Mouse (Mus musculus) lung, embryonic 15.5 days (tissue): ENCODE results near the gene Pi4k2b. TPM values are rescaled to one million over a fixed set of nuclear protein-coding genes. Genes with fewer than 3 reads are reported as not detected.
A peak's percentile ranks its signal among the peaks of the same experiment; 100 is the strongest.
"Not testable (repeated sequence)": the region's sequence is repeated elsewhere in the genome, so short reads cannot be mapped to it uniquely, and the experiment has no call there.

Experiments
- ATAC-seq: fragments of 200-750 bp; cut with Nextera tagmentation; 2 replicates; pipeline ENCODE4 v1.8.0; 2017; ENCODE audit warnings: moderate number of reproducible peaks, borderline replicate concordance; ENCODE audit not compliant: low FRiP score, low TSS enrichment; ENCODE audit errors: extremely low read depth
- H3K27ac ChIP-seq: fragments of 300-500 bp; sonication (generic); 2 replicates; pipeline ENCODE4 v1.5.1; 2015; ENCODE audit warnings: moderate library complexity, mild to moderate bottlenecking, inconsistent platforms
- H3K27me3 ChIP-seq: fragments of 300-500 bp; sonication (generic); 2 replicates; pipeline ENCODE4 v1.6.1; 2015; ENCODE audit warnings: inconsistent platforms
- H3K36me3 ChIP-seq: fragments of 300-500 bp; sonication (generic); 2 replicates; pipeline ENCODE4 v1.6.1; 2015; ENCODE audit warnings: inconsistent platforms
- H3K4me1 ChIP-seq: fragments of 300-500 bp; sonication (generic); 2 replicates; pipeline ENCODE4 v1.6.1; 2015; ENCODE audit warnings: inconsistent platforms
- H3K4me2 ChIP-seq: fragments of 300-500 bp; sonication (generic); 2 replicates; pipeline ENCODE4 v1.6.1; 2015; ENCODE audit warnings: inconsistent platforms, mild to moderate bottlenecking, moderate library complexity
- H3K4me3 ChIP-seq: fragments of 300-500 bp; sonication (generic); 2 replicates; pipeline ENCODE4 v1.5.1; 2015; ENCODE audit warnings: mild to moderate bottlenecking, inconsistent platforms
- H3K9ac ChIP-seq: fragments of 300-500 bp; sonication (generic); 2 replicates; pipeline ENCODE4 v1.6.1; 2015; ENCODE audit warnings: inconsistent platforms
- H3K9me3 ChIP-seq: fragments of 300-500 bp; sonication (generic); 2 replicates; pipeline ENCODE4 v1.6.1; 2016; ENCODE audit warnings: inconsistent platforms
- WGBS: fragments of 180-500 bp; shearing (Covaris S2); methylation state at CpG from one replicate; pipeline ENCODE4 v1.1.7; 2015; 5-methylcytosine and 5-hydroxymethylcytosine counted together
- polyA plus RNA-seq: library from polyadenylated mRNA; unstranded; fragments of >200 nt; fragmentation: Nextera tagmentation; extraction: Ambion mirVana; gene quantifications from 2 replicates; pipeline ENCODE4 v1.2.1, GENCODE M21; 2015

Gene Pi4k2b
- polyA plus RNA-seq, 1 experiment from 2014 or later = 35.7 TPM

GRCm38 (mm10) chr5:52743231-52743630, 1.9 kb downstream of the Pi4k2b start:
- peak overlapping the region; percentile 66 for H3K4me2 ChIP-seq
- H3K4me3 ChIP-seq = peak overlapping the region; percentile 95
- H3K9ac ChIP-seq = no peak overlapping the region
- peaks cover 18% of the 10 kb centered on the region for H3K4me1 ChIP-seq
- no peaks in the 10 kb centered on the region for H3K27me3 ChIP-seq
- no peaks in the 10 kb centered on the region for H3K36me3 ChIP-seq
- 35% methylated on average over 4 of the region's 4 CpGs for WGBS
- peak overlapping the region; percentile 92; the same call in 1 of the 2 replicates for H3K27ac ChIP-seq
- H3K9me3 ChIP-seq = no peaks in the 10 kb centered on the region
- ATAC-seq = no peak

- H3K4me1 ChIP-seq = peaks cover 23% of the 10 kb centered on the region
- no peak overlapping the region for H3K9ac ChIP-seq
- no peaks in the 10 kb centered on the region for H3K27me3 ChIP-seq
- H3K27ac ChIP-seq = no peak overlapping the region
- H3K4me3 ChIP-seq = no peak overlapping the region
- no peak for ATAC-seq
- H3K4me2 ChIP-seq = no peak overlapping the region
- peaks cover 7% of the 10 kb centered on the region; the same call in 1 of the 2 replicates for H3K36me3 ChIP-seq
- H3K9me3 ChIP-seq = no peaks in the 10 kb centered on the region
These were observed 5.5 kb downstream of the Pi4k2b start for GRCm38 (mm10) chr5:52746920-52747319.

DNA sequence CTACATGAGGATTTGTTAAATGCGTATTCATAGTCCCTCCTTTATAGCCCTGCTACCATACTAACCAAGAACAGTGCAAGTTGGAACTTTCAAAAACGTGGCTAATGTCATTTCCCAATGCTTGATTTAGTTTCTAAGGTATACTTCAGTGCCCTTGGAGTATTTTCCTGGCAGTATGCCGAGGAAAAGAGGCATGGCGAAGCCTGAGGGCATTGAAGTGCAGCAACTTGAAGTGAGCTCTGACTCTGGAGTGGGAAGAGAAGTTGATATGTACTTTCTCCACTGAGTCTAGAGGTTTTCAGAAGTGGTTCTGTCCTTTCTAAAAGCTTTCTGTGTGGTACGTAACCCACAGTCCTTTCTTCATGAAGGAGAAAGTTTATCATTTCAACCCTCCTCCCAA, 7.4 kb downstream of the Pi4k2b start:
- H3K27ac ChIP-seq = peak overlapping the region; percentile 75
- 60% methylated on average over 5 of the region's 5 CpGs for WGBS

GRCm38 (mm10) chr5:52753146-52753545, 11.8 kb downstream of the Pi4k2b start:
- peaks cover 29% of the 10 kb centered on the region for H3K36me3 ChIP-seq
- no peaks in the 10 kb centered on the region for H3K27me3 ChIP-seq
- H3K4me1 ChIP-seq = peaks cover 6% of the 10 kb centered on the region
- ATAC-seq = no peak
- no peak overlapping the region for H3K27ac ChIP-seq
- 0 out of 2 replicates have a peak, but pooled peaks cover 3% of the 10 kb centered on the region for H3K9me3 ChIP-seq
- H3K9ac ChIP-seq = no peak overlapping the region
- 83% methylated on average over 9 of the region's 9 CpGs for WGBS
- H3K4me3 ChIP-seq = no peak overlapping the region
- H3K4me2 ChIP-seq = no peak overlapping the region

More for the DNA sequence above, 7.4 kb downstream of the Pi4k2b start:
- Histone ChIP-seq H3K4me3 (no peak overlapping the region), H3K9ac (no peak overlapping the region), H3K36me3 (peaks cover 15% of the 10 kb centered on the region), H3K4me1 (peaks cover 17% of the 10 kb centered on the region), H3K4me2 (no peak overlapping the region), H3K9me3 (no peaks in the 10 kb centered on the region), H3K27me3 (no peaks in the 10 kb centered on the region)
- ATAC-seq = peak; percentile 74; the same call in 1 of the 2 replicates

DNA sequence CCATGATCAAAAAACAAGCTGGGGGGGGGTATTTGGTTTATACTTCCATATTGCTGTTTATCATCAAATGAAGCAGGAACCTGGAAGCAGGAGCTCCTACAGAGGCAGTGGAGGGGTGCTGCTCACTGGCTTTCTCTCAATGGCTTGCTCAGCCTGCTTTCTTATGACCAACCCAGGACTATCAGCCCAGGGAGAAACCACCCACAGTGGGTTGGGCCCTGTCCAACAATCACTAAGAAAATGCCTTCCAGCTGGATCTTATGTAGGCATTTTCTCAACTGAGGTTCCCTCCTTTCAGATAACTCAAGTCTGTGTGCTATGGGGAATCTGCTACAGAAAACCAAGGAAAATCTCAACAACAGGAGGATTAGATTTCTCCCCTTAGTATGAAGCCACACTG, 12.8 kb downstream of the Pi4k2b start:
- H3K4me3 ChIP-seq = no peak overlapping the region
- H3K27ac ChIP-seq = no peak overlapping the region
- H3K9me3 ChIP-seq = 0 out of 2 replicates have a peak, but pooled peaks cover 3% of the 10 kb centered on the region
- no peaks in the 10 kb centered on the region for H3K27me3 ChIP-seq
- 0 out of 2 replicates have a peak, but pooled peaks cover 2% of the 10 kb centered on the region for H3K4me1 ChIP-seq
- no peak for ATAC-seq
- no peak overlapping the region for H3K4me2 ChIP-seq
- no peak overlapping the region for H3K9ac ChIP-seq
- H3K36me3 ChIP-seq = peaks cover 29% of the 10 kb centered on the region

GRCm38 (mm10) chr5:52755337-52755736, 14.0 kb downstream of the Pi4k2b start:
- no peak overlapping the region for H3K4me3 ChIP-seq
- no peak overlapping the region for H3K9ac ChIP-seq
- peaks cover 29% of the 10 kb centered on the region for H3K36me3 ChIP-seq
- 82% methylated on average over 3 of the region's 3 CpGs for whole genome bisulfite sequencing
- H3K4me2 ChIP-seq = no peak overlapping the region
- H3K27ac ChIP-seq = peak overlapping the region; percentile 63
- no peaks in the 10 kb centered on the region for H3K27me3 ChIP-seq
- 0 out of 2 replicates have a peak, but pooled peaks cover 3% of the 10 kb centered on the region for H3K9me3 ChIP-seq
- no peaks in the 10 kb centered on the region for H3K4me1 ChIP-seq
- ATAC-seq = no peak

DNA sequence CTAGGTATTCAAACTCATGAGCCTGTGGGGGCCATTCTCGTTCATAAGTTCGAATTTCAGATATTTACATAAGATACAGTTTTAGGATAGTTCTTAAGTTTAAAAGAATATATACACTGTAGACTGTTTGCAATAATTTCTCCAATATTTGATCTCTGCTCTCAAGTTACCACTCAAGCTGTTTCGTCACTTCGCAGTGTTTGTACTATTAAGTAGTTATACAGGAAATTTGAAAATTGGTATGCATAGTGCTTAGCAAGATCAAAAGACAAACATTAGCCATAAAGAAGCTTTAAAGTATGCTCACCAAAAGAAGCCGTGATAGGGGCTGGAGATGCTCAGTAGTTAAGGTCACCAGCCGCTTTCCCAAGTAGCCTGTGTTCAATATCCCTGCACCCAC, 14.6 kb downstream of the Pi4k2b start:
- Histone ChIP-seq H3K9me3 (0 out of 2 replicates have a peak, but pooled peaks cover 3% of the 10 kb centered on the region), H3K27ac (peak overlapping the region; percentile 63), H3K27me3 (no peaks in the 10 kb centered on the region), H3K9ac (no peak overlapping the region), H3K4me2 (no peak overlapping the region), H3K36me3 (peaks cover 31% of the 10 kb centered on the region), H3K4me3 (no peak overlapping the region), H3K4me1 (no peaks in the 10 kb centered on the region)
- peak; percentile 59; the same call in 1 of the 2 replicates for ATAC-seq
- WGBS = 63% methylated on average over 6 of the region's 6 CpGs

- no peaks in the 10 kb centered on the region for H3K4me1 ChIP-seq
- no peak overlapping the region for H3K9ac ChIP-seq
- peaks cover 18% of the 10 kb centered on the region for H3K36me3 ChIP-seq
- no peaks in the 10 kb centered on the region for H3K27me3 ChIP-seq
- no peak overlapping the region for H3K4me2 ChIP-seq
- H3K9me3 ChIP-seq = no peaks in the 10 kb centered on the region
- H3K4me3 ChIP-seq = no peak overlapping the region
- WGBS = 73% methylated on average over 7 of the region's 7 CpGs
- no peak for ATAC-seq
- H3K27ac ChIP-seq = no peak overlapping the region; the same call in 1 of the 2 replicates
These were observed 21.2 kb downstream of the Pi4k2b start for GRCm38 (mm10) chr5:52762586-52762985.

DNA sequence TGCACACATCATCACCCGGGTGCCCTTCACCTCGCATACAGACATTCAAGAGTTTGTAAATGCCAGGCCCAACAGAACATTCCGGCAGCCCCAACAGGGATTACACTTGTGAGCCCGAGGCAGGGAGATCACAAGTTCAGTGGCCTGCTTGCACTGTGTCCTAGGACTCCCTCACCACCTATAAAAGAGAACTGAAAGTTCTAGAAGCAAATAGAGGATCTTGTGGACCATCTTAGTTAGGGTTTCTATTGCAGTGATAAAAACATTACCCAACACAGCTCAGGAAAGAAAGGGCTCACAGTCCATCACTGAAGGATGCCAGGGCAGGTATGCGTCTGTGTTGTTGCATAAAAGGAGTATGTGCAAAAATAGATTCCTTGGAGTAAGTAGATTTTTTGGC, 32.9 kb downstream of the Pi4k2b start:
- no peaks in the 10 kb centered on the region for H3K27me3 ChIP-seq
- 89% methylated on average over 5 of the region's 5 CpGs for WGBS
- H3K9ac ChIP-seq = no peak overlapping the region
- H3K4me3 ChIP-seq = no peak overlapping the region
- H3K36me3 ChIP-seq = peaks cover 15% of the 10 kb centered on the region; the same call in 1 of the 2 replicates
- H3K4me2 ChIP-seq = no peak overlapping the region
- H3K27ac ChIP-seq = no peak overlapping the region
- H3K4me1 ChIP-seq = no peaks in the 10 kb centered on the region
- no peak for ATAC-seq
- no peaks in the 10 kb centered on the region for H3K9me3 ChIP-seq

- H3K27ac ChIP-seq = no peak within 1 kb of the TSS
- H3K9me3 ChIP-seq = no peaks in the 10 kb centered on the region
- H3K4me2 ChIP-seq = no peak within 1 kb of the TSS
- H3K27me3 ChIP-seq = no peaks in the 10 kb centered on the region
- peaks cover 6% of the 10 kb centered on the region; the same call in 1 of the 2 replicates for H3K36me3 ChIP-seq
- WGBS = 55% methylated on average over 8 of the region's 8 CpGs
- H3K4me1 ChIP-seq = no peaks in the 10 kb centered on the region
- H3K4me3 ChIP-seq = no peak within 1 kb of the TSS
- no peak within 1 kb of the TSS for H3K9ac ChIP-seq
- ATAC-seq = no peak
These were observed 33.9 kb downstream of the Pi4k2b start, which contains the start of gene Zcchc4 for GRCm38 (mm10) chr5:52775237-52775636. Gene Zcchc4 (plus strand): TSS chr5:52775409.

DNA sequence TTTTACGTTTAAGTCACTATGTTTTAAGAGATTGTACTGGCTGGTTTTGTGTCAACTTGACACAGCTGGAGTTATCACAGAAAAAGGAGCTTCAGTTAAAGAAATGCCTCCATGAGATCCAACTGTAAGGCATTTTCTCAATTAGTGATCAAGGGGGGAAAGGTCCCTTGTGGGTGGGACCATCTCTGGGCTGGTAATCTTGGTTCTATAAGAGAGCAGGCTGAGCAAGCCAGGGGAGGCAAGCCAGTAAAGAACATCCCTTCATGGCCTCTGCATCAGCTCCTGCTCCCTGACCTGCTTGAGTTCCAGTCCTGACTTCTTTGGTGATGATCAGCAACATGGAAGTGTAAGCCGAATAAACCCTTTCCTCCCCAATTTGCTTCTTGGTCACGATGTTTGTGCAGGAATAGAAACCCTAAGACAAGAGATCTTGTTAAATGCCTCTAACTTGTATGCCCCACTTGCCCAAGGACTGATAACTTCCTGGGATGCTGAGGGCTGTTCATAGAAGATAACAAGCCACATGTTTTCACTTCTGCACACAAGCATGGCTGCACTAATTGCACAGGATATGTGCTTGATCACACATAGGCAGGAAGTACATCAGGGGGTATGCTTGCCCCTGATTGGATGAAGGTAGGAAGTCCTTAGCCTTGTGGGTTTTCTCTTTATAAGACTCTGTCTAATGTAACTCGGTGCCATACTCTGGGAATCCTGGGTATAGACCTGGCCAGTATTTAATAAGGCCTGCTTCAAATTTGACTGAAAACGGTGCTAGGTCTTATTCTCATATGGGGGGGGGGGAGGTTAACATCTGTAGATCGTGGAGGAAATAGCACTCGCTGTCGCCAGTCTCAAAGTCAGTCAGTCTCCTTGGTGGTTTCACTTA, 35.3 kb downstream of the Pi4k2b start:
- H3K4me1 ChIP-seq, H3K36me3 ChIP-seq, H3K4me2 ChIP-seq, ATAC-seq, H3K27me3 ChIP-seq, H3K27ac ChIP-seq, H3K9ac ChIP-seq, H3K9me3 ChIP-seq, H3K4me3 ChIP-seq: not testable (repeated sequence)
- WGBS = 88% methylated on average over 8 of the region's 8 CpGs
